Mouse (Mus musculus): ENCODE results near the gene 2010111I01Rik. TPM values are rescaled to one million over a fixed set of nuclear protein-coding genes. Genes with fewer than 3 reads are reported as not detected.

2010111I01Rik gene
- polyA plus RNA-seq, 1 experiment = 63.6 TPM

GRCm38 (mm10) chr13:63172097-63172445, 207.4 kb downstream of the 2010111I01Rik start:
- Histone ChIP-seq H3K4me1 (ENCODE audit: control insufficient read depth, insufficient read depth, low read length) (peaks cover 1% of the 10 kb centered on the region), H3K27ac (ENCODE audit: insufficient read depth, low read length) (no peak overlapping the region), H3K9ac (ENCODE audit: low read depth, poor library complexity, severe bottlenecking) (no peak overlapping the region), H3K27me3 (ENCODE audit: control insufficient read depth, insufficient read depth, low read length, poor library complexity, severe bottlenecking) (no peaks in the 10 kb centered on the region), H3K9me3 (replicated peaks; ENCODE audit: control insufficient read depth, insufficient read depth, low read length, poor library complexity, severe bottlenecking) (no peaks in the 10 kb centered on the region), H3K36me3 (ENCODE audit: control insufficient read depth, insufficient read depth, low read length, poor library complexity, severe bottlenecking) (no peaks in the 10 kb centered on the region), H3K4me3 (ENCODE audit: low read depth, low read length) (no peak overlapping the region)
- TF ChIP-seq POLR2A (IDR thresholded peaks at IDR 0.05; ENCODE audit: insufficient read depth, low read length) = no peak
- no peak for TF ChIP-seq CTCF (IDR thresholded peaks at IDR 0.05; ENCODE audit: low read depth, low read length)
- no peak for TF ChIP-seq EP300 (IDR thresholded peaks at IDR 0.05; ENCODE audit: insufficient read depth, low read depth, low read length)

- Histone ChIP-seq H3K9me3 (replicated peaks; ENCODE audit: control insufficient read depth, insufficient read depth, low read length, poor library complexity, severe bottlenecking) (no peaks in the 10 kb centered on the region), H3K4me3 (ENCODE audit: low read depth, low read length) (no peak overlapping the region)
- TF ChIP-seq EP300 (IDR thresholded peaks at IDR 0.05; ENCODE audit: insufficient read depth, low read depth, low read length) (no peak), POLR2A (IDR thresholded peaks at IDR 0.05; ENCODE audit: insufficient read depth, low read length) (no peak), CTCF (IDR thresholded peaks at IDR 0.05; ENCODE audit: low read depth, low read length) (no peak)
Measured at GRCm38 (mm10) chr13:63174252-63175020, 209.7 kb downstream of the 2010111I01Rik start.

GRCm38 (mm10) chr13:63176131-63176530, 211.4 kb downstream of the 2010111I01Rik start:
- H3K27ac ChIP-seq (ENCODE audit: insufficient read depth, low read length) = no peak overlapping the region
- H3K4me1 ChIP-seq (ENCODE audit: control insufficient read depth, insufficient read depth, low read length) = no peaks in the 10 kb centered on the region
- H3K36me3 ChIP-seq (ENCODE audit: control insufficient read depth, insufficient read depth, low read length, poor library complexity, severe bottlenecking) = no peaks in the 10 kb centered on the region
- no peaks in the 10 kb centered on the region for H3K9me3 ChIP-seq (replicated peaks; ENCODE audit: control insufficient read depth, insufficient read depth, low read length, poor library complexity, severe bottlenecking)
- TF ChIP-seq POLR2A (IDR thresholded peaks at IDR 0.05; ENCODE audit: insufficient read depth, low read length) = no peak
- TF ChIP-seq EP300 (IDR thresholded peaks at IDR 0.05; ENCODE audit: insufficient read depth, low read depth, low read length) = no peak
- no peak for TF ChIP-seq CTCF (IDR thresholded peaks at IDR 0.05; ENCODE audit: low read depth, low read length)
- no peaks in the 10 kb centered on the region for H3K27me3 ChIP-seq (ENCODE audit: control insufficient read depth, insufficient read depth, low read length, poor library complexity, severe bottlenecking)
- no peak overlapping the region for H3K9ac ChIP-seq (ENCODE audit: low read depth, poor library complexity, severe bottlenecking)
- H3K4me3 ChIP-seq (ENCODE audit: low read depth, low read length) = no peak overlapping the region

More at GRCm38 (mm10) chr13:63174252-63175020, 209.7 kb downstream of the 2010111I01Rik start:
- H3K36me3 ChIP-seq (ENCODE audit: control insufficient read depth, insufficient read depth, low read length, poor library complexity, severe bottlenecking) = no peaks in the 10 kb centered on the region
- no peak overlapping the region for H3K9ac ChIP-seq (ENCODE audit: low read depth, poor library complexity, severe bottlenecking)
- peaks cover 1% of the 10 kb centered on the region for H3K4me1 ChIP-seq (ENCODE audit: control insufficient read depth, insufficient read depth, low read length)
- no peak overlapping the region for H3K27ac ChIP-seq (ENCODE audit: insufficient read depth, low read length)
- H3K27me3 ChIP-seq (ENCODE audit: control insufficient read depth, insufficient read depth, low read length, poor library complexity, severe bottlenecking) = no peaks in the 10 kb centered on the region

- TF ChIP-seq POLR2A (IDR thresholded peaks at IDR 0.05; ENCODE audit: insufficient read depth, low read length) = no peak
- no peak for TF ChIP-seq CTCF (IDR thresholded peaks at IDR 0.05; ENCODE audit: low read depth, low read length)
- TF ChIP-seq EP300 (IDR thresholded peaks at IDR 0.05; ENCODE audit: insufficient read depth, low read depth, low read length) = no peak
- H3K9ac ChIP-seq (ENCODE audit: low read depth, poor library complexity, severe bottlenecking) = no peak overlapping the region
- H3K27me3 ChIP-seq (ENCODE audit: control insufficient read depth, insufficient read depth, low read length, poor library complexity, severe bottlenecking) = no peaks in the 10 kb centered on the region
- H3K4me1 ChIP-seq (ENCODE audit: control insufficient read depth, insufficient read depth, low read length) = no peaks in the 10 kb centered on the region
- no peak overlapping the region for H3K27ac ChIP-seq (ENCODE audit: insufficient read depth, low read length)
- no peak overlapping the region for H3K4me3 ChIP-seq (ENCODE audit: low read depth, low read length)
- no peaks in the 10 kb centered on the region for H3K36me3 ChIP-seq (ENCODE audit: control insufficient read depth, insufficient read depth, low read length, poor library complexity, severe bottlenecking)
- no peaks in the 10 kb centered on the region for H3K9me3 ChIP-seq (replicated peaks; ENCODE audit: control insufficient read depth, insufficient read depth, low read length, poor library complexity, severe bottlenecking)
Measured at GRCm38 (mm10) chr13:63177232-63177631, 212.5 kb downstream of the 2010111I01Rik start.

- no peak for TF ChIP-seq EP300 (IDR thresholded peaks at IDR 0.05; ENCODE audit: insufficient read depth, low read depth, low read length)
- TF ChIP-seq CTCF (IDR thresholded peaks at IDR 0.05; ENCODE audit: low read depth, low read length) = no peak
- TF ChIP-seq POLR2A (IDR thresholded peaks at IDR 0.05; ENCODE audit: insufficient read depth, low read length) = no peak
- Histone ChIP-seq H3K9me3 (replicated peaks; ENCODE audit: control insufficient read depth, insufficient read depth, low read length, poor library complexity, severe bottlenecking) (no peaks in the 10 kb centered on the region), H3K36me3 (ENCODE audit: control insufficient read depth, insufficient read depth, low read length, poor library complexity, severe bottlenecking) (no peaks in the 10 kb centered on the region), H3K27ac (ENCODE audit: insufficient read depth, low read length) (no peak overlapping the region), H3K27me3 (ENCODE audit: control insufficient read depth, insufficient read depth, low read length, poor library complexity, severe bottlenecking) (no peaks in the 10 kb centered on the region), H3K4me3 (ENCODE audit: low read depth, low read length) (no peak overlapping the region), H3K4me1 (ENCODE audit: control insufficient read depth, insufficient read depth, low read length) (no peaks in the 10 kb centered on the region), H3K9ac (ENCODE audit: low read depth, poor library complexity, severe bottlenecking) (no peak overlapping the region)
Measured at GRCm38 (mm10) chr13:63180641-63181235, 216.0 kb downstream of the 2010111I01Rik start.

- Histone ChIP-seq H3K9ac (ENCODE audit: low read depth, poor library complexity, severe bottlenecking) (no peak overlapping the region), H3K4me3 (ENCODE audit: low read depth, low read length) (no peak overlapping the region), H3K9me3 (replicated peaks; ENCODE audit: control insufficient read depth, insufficient read depth, low read length, poor library complexity, severe bottlenecking) (no peaks in the 10 kb centered on the region), H3K27ac (ENCODE audit: insufficient read depth, low read length) (no peak overlapping the region), H3K4me1 (ENCODE audit: control insufficient read depth, insufficient read depth, low read length) (peaks cover 2% of the 10 kb centered on the region), H3K36me3 (ENCODE audit: control insufficient read depth, insufficient read depth, low read length, poor library complexity, severe bottlenecking) (no peaks in the 10 kb centered on the region), H3K27me3 (ENCODE audit: control insufficient read depth, insufficient read depth, low read length, poor library complexity, severe bottlenecking) (no peaks in the 10 kb centered on the region)
- TF ChIP-seq POLR2A (IDR thresholded peaks at IDR 0.05; ENCODE audit: insufficient read depth, low read length) = no peak
- no peak for TF ChIP-seq EP300 (IDR thresholded peaks at IDR 0.05; ENCODE audit: insufficient read depth, low read depth, low read length)
- TF ChIP-seq CTCF (IDR thresholded peaks at IDR 0.05; ENCODE audit: low read depth, low read length) = no peak
Measured at GRCm38 (mm10) chr13:63184946-63185345, 220.3 kb downstream of the 2010111I01Rik start.
